Mouse (Mus musculus) cerebellum, adult 2 months (tissue): ENCODE results near the gene Slc39a2.

Experiments
- CTCF ChIP-seq: fragments of 200-500 bp; IDR thresholded peaks from 2 replicates; pipeline ENCODE4 v1.5.1; 2011; ENCODE audit warnings: low read depth, mild to moderate bottlenecking, control low read depth, low read length, moderate library complexity, borderline replicate concordance; ENCODE audit not compliant: insufficient read depth
- POLR2A ChIP-seq: fragments of 200-500 bp; IDR thresholded peaks from 2 replicates; pipeline ENCODE4 v1.6.1; 2011; ENCODE audit warnings: low read length, control low read depth, borderline replicate concordance; ENCODE audit not compliant: insufficient read depth

GRCm38 (mm10) chr14:51904706-51905105 is 12.0 kb downstream of the Slc39a2 start:
- no peak for TF ChIP-seq CTCF
- no peak for TF ChIP-seq POLR2A
